Mouse (Mus musculus) stomach, embryonic 14.5 days (tissue): ENCODE results near the gene Pde7b. TPM values are rescaled to one million over a fixed set of nuclear protein-coding genes. Genes with fewer than 3 reads are reported as not detected.
A peak's percentile ranks its signal among the peaks of the same experiment; 100 is the strongest.

Experiments used
- ATAC-seq: fragments of 200-750 bp; cut with Nextera tagmentation; 2 replicates; pipeline ENCODE4 v1.8.0; 2017; ENCODE audit warnings: low read depth, moderate TSS enrichment; ENCODE audit not compliant: insufficient number of reproducible peaks, insufficient read depth, low FRiP score
- H3K27ac ChIP-seq: fragments of 300-500 bp; sonication (generic); 2 replicates; pipeline ENCODE4 v1.5.1; 2014; ENCODE audit warnings: mild to moderate bottlenecking, low read length, moderate library complexity, mixed read lengths
- H3K27me3 ChIP-seq: fragments of 300-500 bp; sonication (generic); 2 replicates; pipeline ENCODE4 v1.6.1; 2014; ENCODE audit warnings: low read length, control low read depth, mixed read lengths; ENCODE audit not compliant: control insufficient read depth, insufficient read depth
- H3K36me3 ChIP-seq: fragments of 300-500 bp; sonication (generic); 2 replicates; pipeline ENCODE4 v1.6.1; 2014; ENCODE audit warnings: mild to moderate bottlenecking, control low read depth, low read length, moderate library complexity, mixed read lengths; ENCODE audit not compliant: control insufficient read depth, insufficient read depth
- H3K4me1 ChIP-seq: fragments of 300-500 bp; sonication (generic); 2 replicates; pipeline ENCODE4 v1.6.1; 2014; ENCODE audit warnings: low read length, control low read depth, mixed read lengths; ENCODE audit not compliant: control insufficient read depth, insufficient read depth
- H3K4me2 ChIP-seq: fragments of 300-500 bp; sonication (generic); replicated peaks from 2 replicates; pipeline ENCODE4 v1.6.1; 2014; ENCODE audit warnings: low read depth, low read length, control low read depth
- H3K4me3 ChIP-seq: fragments of 300-500 bp; sonication (generic); 2 replicates; pipeline ENCODE4 v1.5.1; 2014; ENCODE audit warnings: low read depth, low read length, control low read depth
- H3K9ac ChIP-seq: fragments of 300-500 bp; sonication (generic); replicated peaks from 2 replicates; pipeline ENCODE4 v1.6.1; 2014; ENCODE audit warnings: low read depth, mild to moderate bottlenecking, control low read depth, low read length, moderate library complexity, mixed read lengths
- H3K9me3 ChIP-seq: fragments of 300-500 bp; sonication (generic); 2 replicates; pipeline ENCODE4 v1.6.1; 2016; ENCODE audit warnings: low read depth, low read length, control low read depth; ENCODE audit not compliant: control insufficient read depth
- WGBS: fragments of 180-500 bp; shearing (Covaris S2); extraction: QIAGEN DNeasy Blood & Tissue Kit; methylation state at CpG from one replicate; pipeline ENCODE4 v1.1.7; 2014; 5-methylcytosine and 5-hydroxymethylcytosine counted together
- polyA plus RNA-seq: library from polyadenylated mRNA; unstranded; fragments of >200 nt; fragmentation: Nextera tagmentation; extraction: Ambion mirVana; gene quantifications from 2 replicates; pipeline ENCODE4 v1.2.1, GENCODE M21; 2014

Gene Pde7b
- polyA plus RNA-seq, 1 experiment from 2014 or later, result 6.5 TPM

DNA sequence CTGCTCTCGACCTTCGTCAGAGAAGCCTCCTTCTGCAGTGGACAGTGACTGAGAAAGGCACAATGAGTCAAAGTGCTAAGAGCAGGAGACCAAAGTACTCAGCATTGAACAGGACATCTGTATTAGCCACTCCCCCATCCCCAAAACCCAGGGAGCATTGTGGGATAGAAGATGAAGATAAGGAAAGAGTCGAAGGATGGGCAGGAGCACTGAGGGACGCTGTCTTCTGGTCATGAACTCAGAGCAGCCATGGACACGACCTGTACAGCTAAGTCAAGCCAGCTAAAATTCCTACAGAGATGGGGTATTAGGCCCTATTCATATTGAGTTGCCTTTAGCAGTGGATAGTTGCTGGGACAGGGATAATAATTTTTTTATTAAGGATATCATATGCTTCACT, 321.9 kb downstream of the Pde7b start:
- 77% methylated on average over 5 of the region's 5 CpGs for WGBS
- Histone ChIP-seq H3K27me3 (no peaks in the 10 kb centered on the region), H3K9ac (no peak overlapping the region), H3K4me1 (peaks cover 6% of the 10 kb centered on the region; the same call in 1 of the 2 replicates), H3K4me3 (no peak overlapping the region), H3K4me2 (no peak overlapping the region), H3K9me3 (no peaks in the 10 kb centered on the region), H3K36me3 (no peaks in the 10 kb centered on the region), H3K27ac (no peak overlapping the region)
- ATAC-seq, result no peak

DNA sequence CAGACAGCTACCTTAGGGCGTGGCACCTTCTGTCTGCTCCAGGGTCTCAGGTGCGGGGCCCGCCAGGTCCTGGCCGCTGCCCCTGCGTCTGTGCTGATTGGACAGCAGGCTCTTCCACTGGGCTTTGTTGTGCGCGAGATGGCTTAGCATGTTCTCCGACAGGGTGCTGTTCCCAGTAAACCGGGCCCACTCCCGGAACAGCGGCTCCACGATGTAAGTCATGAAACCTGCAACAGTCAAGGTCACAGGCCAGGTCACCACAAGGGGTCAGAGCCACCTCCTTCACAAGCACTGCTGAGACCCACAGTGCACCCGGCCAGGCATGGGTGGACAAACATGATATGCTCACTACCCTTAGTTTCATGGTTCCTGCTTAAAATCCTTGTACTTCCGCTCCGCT, 324.5 kb downstream of the Pde7b start:
- WGBS, result 62% methylated on average over 15 of the region's 15 CpGs
- peak overlapping the region; percentile 17; the same call in 1 of the 2 replicates for H3K27ac ChIP-seq

DNA sequence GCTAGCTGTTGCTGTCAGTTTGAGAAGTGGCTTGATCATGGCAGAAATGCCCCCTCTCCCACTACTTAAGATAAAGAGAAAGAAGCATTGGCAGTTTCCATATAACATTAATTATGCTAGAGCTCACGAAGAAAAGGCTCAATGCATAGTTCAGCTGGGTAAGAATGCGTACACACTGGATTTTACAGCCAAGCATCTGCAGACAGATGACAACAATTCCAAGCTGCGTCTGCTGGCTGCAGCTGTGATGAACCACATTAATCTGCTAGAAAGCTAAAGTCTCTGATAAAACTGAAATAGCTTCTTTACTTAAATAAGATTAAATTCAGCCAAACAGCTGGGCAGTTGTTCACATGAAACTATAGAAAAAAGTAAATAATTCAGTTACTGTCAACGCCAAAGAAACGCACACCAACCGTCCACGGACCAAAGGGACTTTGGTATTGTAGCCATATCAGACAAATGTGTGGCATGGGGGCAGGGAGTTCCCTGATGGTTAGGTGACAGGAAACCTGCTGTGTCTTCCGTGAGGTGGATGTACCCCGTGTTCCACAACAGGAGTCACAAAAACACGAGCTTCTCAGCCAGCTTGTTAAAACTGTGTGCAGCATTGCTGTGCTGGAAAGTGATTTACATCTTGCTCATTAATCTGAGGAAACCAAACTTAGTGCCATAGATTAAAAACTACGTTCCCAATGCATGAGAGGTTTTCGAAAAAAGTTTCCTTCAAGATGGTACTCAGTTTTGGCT, 326.1 kb downstream of the Pde7b start:
- WGBS, result 27% methylated on average over 12 of the region's 12 CpGs
- ATAC-seq, result no peak
- H3K36me3 ChIP-seq, result no peaks in the 10 kb centered on the region

More for the DNA sequence above, 324.5 kb downstream of the Pde7b start:
- peaks cover 6% of the 10 kb centered on the region; the same call in 1 of the 2 replicates for H3K4me1 ChIP-seq
- H3K36me3 ChIP-seq, result no peaks in the 10 kb centered on the region
- no peaks in the 10 kb centered on the region for H3K27me3 ChIP-seq
- H3K9ac ChIP-seq, result no peak overlapping the region
- H3K4me2 ChIP-seq, result peak overlapping the region; percentile 2
- H3K4me3 ChIP-seq, result no peak overlapping the region
- 0 out of 2 replicates have a peak, but pooled peaks have one; percentile 42 for ATAC-seq
- H3K9me3 ChIP-seq, result no peaks in the 10 kb centered on the region

DNA sequence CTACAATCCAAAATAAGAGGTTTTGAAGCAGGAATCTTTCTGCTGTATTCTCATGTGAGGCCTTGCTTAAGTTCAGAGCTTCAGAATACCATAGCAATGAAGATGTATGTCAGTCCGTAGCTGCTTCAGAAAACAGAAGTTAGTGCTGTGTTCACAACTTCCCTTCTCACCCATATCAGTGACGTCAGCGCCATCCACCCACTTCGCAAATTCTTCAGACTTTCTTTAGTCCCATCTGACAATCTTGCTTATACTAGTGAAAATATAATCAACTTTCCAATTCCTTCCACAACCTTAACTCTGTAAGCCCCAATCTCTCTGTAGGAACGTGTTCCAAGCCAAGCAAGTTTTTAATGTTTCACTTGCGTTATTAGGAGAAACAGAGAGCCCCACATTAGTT, 326.7 kb downstream of the Pde7b start:
- Histone ChIP-seq H3K36me3 (no peaks in the 10 kb centered on the region), H3K4me3 (no peak overlapping the region), H3K4me1 (peaks cover 6% of the 10 kb centered on the region; the same call in 1 of the 2 replicates), H3K9me3 (no peaks in the 10 kb centered on the region), H3K27ac (peak overlapping the region; percentile 77), H3K4me2 (peak overlapping the region; percentile 16; the same call in 1 of the 2 replicates), H3K9ac (no peak overlapping the region), H3K27me3 (no peaks in the 10 kb centered on the region)
- 38% methylated on average over 6 of the region's 6 CpGs for WGBS
- ATAC-seq, result no peak

More for the DNA sequence above, 326.1 kb downstream of the Pde7b start:
- Histone ChIP-seq H3K9me3 (no peaks in the 10 kb centered on the region), H3K27me3 (no peaks in the 10 kb centered on the region), H3K27ac (peak overlapping the region; percentile 77), H3K4me3 (no peak overlapping the region), H3K4me1 (peaks cover 6% of the 10 kb centered on the region; the same call in 1 of the 2 replicates), H3K4me2 (peak overlapping the region; percentile 16; the same call in 1 of the 2 replicates), H3K9ac (no peak overlapping the region)

DNA sequence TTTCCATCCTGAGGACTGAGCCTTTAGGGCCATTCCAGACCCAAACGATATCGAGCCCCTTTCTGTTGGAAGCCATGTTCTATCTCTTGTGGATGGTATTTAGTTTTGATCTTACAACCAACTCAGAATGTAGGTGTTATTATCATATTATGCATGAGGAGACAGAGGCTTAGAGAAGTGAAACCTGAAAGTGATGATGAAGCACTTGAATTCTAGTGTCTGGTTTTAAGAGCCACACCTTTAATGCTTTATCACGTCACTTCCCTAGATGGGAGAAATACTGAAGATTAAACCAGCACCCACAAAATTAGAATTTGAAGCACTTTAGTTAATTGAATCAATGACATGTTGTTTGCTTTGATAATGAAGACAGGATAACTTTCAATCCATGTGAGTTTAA, 329.1 kb downstream of the Pde7b start:
- Histone ChIP-seq H3K27me3 (no peaks in the 10 kb centered on the region), H3K4me2 (no peak overlapping the region), H3K4me1 (peaks cover 6% of the 10 kb centered on the region; the same call in 1 of the 2 replicates), H3K9me3 (no peaks in the 10 kb centered on the region), H3K4me3 (no peak overlapping the region), H3K9ac (no peak overlapping the region), H3K27ac (no peak overlapping the region), H3K36me3 (no peaks in the 10 kb centered on the region)
- no peak for ATAC-seq
- WGBS, result 91% methylated on average over 3 of the region's 3 CpGs

DNA sequence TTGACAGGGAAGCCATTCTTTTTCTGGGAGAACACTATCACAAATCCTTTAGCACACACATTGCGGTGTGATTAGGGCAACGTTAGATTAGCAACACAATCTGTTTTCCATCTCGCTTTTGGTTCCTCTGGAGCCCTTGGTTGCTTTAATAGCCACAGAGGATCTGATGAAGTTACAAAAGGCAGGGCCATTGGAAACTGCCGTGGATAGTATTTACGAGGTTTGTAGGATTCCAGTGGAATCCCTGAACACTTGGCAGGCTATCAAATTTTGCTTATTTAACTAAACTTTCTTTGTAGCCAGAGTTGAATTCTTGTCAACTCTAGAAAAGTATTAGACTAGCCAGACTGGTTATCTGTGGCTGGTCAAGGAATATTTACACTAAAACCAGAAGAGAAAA, 330.1 kb downstream of the Pde7b start:
- no peaks in the 10 kb centered on the region for H3K9me3 ChIP-seq
- 34% methylated on average over 5 of the region's 5 CpGs for WGBS
- H3K36me3 ChIP-seq, result no peaks in the 10 kb centered on the region
- no peak overlapping the region for H3K4me2 ChIP-seq
- H3K4me1 ChIP-seq, result peaks cover 6% of the 10 kb centered on the region; the same call in 1 of the 2 replicates
- no peak for ATAC-seq
- H3K4me3 ChIP-seq, result no peak overlapping the region
- H3K27ac ChIP-seq, result no peak overlapping the region
- no peaks in the 10 kb centered on the region for H3K27me3 ChIP-seq
- no peak overlapping the region for H3K9ac ChIP-seq

DNA sequence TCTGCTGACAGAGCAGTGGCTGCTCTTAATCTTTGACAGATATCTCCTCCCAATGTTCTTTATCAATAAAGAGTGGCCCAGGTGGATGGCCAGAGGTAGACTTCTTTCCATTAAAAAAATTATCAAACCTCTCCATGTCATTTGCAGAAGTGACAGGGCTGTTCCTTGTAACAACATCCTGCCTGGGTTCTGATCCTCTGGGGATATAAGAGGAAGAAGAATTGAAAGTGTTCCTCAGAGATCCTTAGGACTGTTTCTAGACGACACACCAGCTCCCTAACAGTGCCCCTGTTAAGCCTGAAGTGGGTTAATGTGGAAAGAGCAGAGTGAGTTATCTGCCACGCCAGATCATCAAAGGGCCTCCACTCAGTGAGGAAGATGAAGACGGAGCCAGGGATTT, 334.3 kb downstream of the Pde7b start:
- H3K4me1 ChIP-seq, result no peaks in the 10 kb centered on the region
- H3K27me3 ChIP-seq, result no peaks in the 10 kb centered on the region
- no peak overlapping the region for H3K4me2 ChIP-seq
- WGBS, result 71% methylated on average over 3 of the region's 3 CpGs
- H3K4me3 ChIP-seq, result no peak overlapping the region
- H3K36me3 ChIP-seq, result no peaks in the 10 kb centered on the region
- no peak overlapping the region for H3K9ac ChIP-seq
- ATAC-seq, result no peak
- H3K9me3 ChIP-seq, result no peaks in the 10 kb centered on the region
- H3K27ac ChIP-seq, result no peak overlapping the region

DNA sequence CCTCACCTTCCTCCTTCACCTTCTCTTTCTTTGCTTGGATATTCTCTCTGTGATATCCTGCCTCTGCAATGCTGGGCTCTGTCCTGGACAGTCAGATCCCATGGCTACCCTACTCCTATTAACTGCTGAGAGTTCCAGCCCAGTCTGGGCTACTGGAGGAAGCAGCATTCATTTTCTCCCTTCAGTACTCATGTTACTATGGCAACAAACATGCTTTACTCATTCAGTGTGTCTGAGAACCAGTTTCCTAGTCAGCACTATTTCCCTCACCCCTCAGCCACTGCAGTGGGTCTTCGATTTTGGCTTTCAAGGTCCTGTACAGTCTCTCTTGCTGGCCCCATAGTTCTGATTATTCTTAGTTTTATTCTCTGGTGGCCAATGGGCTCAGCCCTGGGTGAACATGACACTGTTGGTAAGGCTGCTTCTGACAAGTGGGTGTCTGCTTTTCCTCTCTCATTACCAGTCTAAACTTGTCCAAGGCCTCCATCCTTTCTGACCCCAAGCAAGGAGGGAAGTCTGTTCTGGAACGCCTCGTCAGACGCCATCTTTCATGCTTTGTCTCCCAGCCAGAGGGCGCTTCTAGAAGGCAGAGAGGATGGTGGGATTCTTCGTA, 342.0 kb downstream of the Pde7b start:
- no peaks in the 10 kb centered on the region for H3K4me1 ChIP-seq
- no peak for ATAC-seq
- no peaks in the 10 kb centered on the region for H3K9me3 ChIP-seq
- no peak overlapping the region for H3K4me3 ChIP-seq
- H3K4me2 ChIP-seq, result no peak overlapping the region
- H3K9ac ChIP-seq, result no peak overlapping the region
- 72% methylated on average over 6 of the region's 6 CpGs for WGBS
- H3K36me3 ChIP-seq, result no peaks in the 10 kb centered on the region
- H3K27me3 ChIP-seq, result no peaks in the 10 kb centered on the region
- no peak overlapping the region for H3K27ac ChIP-seq
